Mouse (Mus musculus) v-Abl transformed pro-B cells (cell line): ENCODE results near the gene Degs1.

ENCODE experiments used
- in situ Hi-C, 2 experiments: fragments of 400-800 bp; cut with MboI; formaldehyde crosslinking; loops; one replicate each; pipeline ENCODE4 v1.15.1; 2025; ENCODE audit not compliant: unreplicated experiment in 2 of 2

The Degs1 gene

DNA sequence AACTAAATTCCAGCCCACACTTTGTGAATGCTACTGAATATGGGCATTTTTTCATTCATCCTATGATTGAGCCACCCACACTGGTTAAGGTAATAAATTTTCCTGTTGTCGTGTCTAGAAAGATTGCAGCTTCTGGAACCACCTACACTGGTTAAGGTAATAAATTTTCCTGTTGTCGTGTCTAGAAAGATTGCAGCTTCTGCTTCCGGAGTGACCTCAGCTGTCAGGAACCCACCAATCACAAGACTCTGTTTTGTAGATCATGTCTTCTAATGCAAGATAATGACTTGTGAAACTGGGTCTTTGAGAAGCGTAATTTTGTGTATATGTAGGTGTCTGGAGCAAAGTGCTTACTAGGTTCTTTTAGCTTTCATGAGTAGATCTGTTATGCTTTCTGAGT, 47.4 kb downstream of the Degs1 start:
- in situ Hi-C loops = no loop called here

DNA sequence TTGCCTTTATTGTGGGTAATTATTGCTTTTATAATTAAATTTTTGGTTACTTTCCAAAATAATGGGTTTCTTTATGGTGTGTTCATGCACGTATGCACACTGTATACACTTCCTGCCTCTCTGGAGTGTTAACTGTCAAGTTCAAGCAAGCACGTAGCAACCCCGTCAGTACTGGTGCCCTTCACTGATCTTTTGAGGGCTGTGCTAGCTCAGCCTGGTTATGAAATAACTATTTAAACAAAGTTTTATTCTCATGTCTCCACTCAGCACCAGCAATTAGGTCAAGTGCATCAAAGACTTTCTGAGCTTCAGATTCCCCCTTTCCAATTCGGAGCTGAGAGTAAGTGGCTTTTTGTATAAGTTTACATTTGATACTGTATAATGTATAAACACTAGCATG, 53.2 kb downstream of the Degs1 start:
- in situ Hi-C loops = no loop called here

DNA sequence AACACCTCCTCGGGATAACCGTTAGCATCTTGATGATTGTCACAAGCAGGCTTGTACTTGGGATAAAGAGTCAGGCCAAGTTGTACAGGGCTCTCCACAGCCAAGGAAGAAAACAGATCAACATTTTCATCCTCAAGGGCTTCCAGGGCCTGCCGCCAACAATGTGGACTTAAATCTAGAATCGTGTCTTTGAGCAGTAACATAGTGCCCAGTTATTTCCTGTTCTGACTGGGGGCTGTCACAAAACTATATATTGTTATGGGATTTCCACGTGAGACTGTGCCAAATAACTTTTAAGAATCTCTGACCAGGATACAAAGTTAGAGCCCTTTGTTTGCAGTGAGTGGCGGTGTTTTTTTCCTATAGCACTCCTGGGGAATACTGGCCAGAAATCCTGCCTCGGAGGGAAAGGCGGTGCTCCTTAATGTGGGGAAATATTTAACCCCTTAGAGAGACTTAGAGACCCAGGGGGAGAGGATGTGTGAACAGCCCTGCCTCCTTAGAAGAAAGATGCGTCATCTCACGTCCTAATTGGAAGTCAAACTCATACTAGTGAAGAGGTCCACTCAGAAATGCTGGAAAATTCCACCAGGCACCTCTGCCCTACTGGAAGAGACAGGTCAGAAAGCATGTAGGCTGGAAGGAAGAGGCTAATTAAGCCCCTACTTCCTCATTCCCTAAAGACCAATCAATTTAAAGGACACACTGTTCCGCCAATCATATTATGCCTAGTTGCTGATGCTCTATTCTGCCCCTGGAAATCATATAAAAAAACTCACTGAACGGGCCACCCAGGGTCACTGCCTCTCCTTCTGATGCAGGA, 55.3 kb downstream of the Degs1 start:
- in situ Hi-C loops = no loop called here

DNA sequence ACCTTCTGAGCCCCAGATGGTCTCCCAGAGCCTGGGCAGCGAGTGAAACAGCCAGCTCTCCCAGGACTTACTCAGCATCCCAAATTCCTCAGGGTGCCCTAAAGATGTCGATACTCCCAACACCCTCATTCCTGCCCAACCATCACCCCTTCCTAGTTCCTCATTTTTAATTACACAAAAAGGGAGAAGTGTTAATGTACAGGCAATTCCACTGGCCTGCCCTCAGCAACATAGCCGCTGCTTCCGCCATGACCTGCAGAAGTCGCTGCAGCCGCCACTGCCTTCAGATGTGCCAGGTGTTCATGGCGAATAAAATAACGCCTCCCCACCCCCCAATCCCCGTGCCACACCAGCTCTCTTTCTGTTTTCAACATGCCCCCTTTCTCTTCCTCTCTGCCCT, 56.3 kb downstream of the Degs1 start:
- in situ Hi-C loops = no loop called here
